Mouse (Mus musculus): ENCODE data around the gene Mmp25.
A peak's percentile ranks its signal among the peaks of the same experiment; 100 is the strongest.

DNA sequence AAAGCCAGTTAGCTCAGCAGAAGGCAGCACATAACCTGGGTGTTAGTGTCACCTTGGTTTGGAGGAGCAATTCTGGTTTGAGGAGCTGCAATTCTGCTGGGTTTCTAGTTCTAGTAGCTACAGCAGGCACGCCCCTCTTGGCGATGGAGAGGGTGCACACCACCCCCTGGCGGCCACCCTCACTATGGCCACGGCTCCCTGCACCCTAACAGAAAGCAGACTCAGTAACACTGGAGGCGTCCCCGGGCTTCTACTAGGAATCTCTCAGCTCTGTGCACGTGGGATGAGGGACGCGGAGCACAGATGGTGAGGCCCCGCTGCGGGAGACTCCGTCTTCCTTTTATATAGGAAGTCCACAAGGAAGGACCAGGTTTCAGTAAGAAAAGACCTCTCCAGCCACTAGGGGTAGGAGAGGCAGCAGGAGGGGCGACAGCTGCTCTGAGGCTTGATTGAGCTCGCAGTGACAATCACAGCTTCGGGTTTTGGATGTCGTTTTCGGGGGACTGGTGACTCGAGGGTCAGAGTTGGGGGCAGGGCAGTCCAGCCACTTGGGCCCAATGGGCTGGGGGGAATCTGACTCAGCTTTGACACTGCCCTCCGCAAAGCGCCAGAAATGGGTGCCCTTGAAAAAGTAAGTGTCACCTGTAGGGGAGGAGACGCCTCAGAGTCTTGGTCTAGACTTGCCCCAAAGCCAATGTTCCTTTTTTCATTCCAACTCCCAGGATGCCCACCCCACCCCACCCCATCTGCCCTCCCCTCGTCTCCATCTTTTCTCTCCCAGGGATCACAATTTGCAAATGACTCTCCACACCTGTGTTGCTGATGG lies 14.7 kb downstream of the Mmp25 start:
- TF ChIP-seq POLR2A (IDR thresholded peaks at IDR 0.05; ENCODE audit: borderline replicate concordance, control insufficient read depth, low read depth, low read length) = no peak
- TF ChIP-seq CTCF (IDR thresholded peaks at IDR 0.05; ENCODE audit: control insufficient read depth, insufficient read depth, low read length) = peak; percentile 85; the same call in 1 of the 2 replicates
